Mouse (Mus musculus) intestine, embryonic 15.5 days (tissue): ENCODE data around the gene Aldh1a3. TPM values are rescaled to one million over a fixed set of nuclear protein-coding genes. Genes with fewer than 3 reads are reported as not detected.

ENCODE experiments used
- ATAC-seq: fragments of 200-750 bp; cut with Nextera tagmentation; 2 replicates; pipeline ENCODE4 v1.8.0; 2017; ENCODE audit warnings: moderate TSS enrichment, moderate library complexity
- H3K27ac ChIP-seq: fragments of 300-500 bp; sonication (generic); 2 replicates; pipeline ENCODE4 v1.5.1; 2015; ENCODE audit warnings: mild to moderate bottlenecking, inconsistent platforms
- H3K27me3 ChIP-seq: fragments of 300-500 bp; sonication (generic); replicated peaks from 2 replicates; pipeline ENCODE4 v1.6.1; 2015; ENCODE audit warnings: inconsistent platforms
- H3K36me3 ChIP-seq: fragments of 300-500 bp; sonication (generic); 2 replicates; pipeline ENCODE4 v1.6.1; 2015; ENCODE audit warnings: inconsistent platforms
- H3K4me1 ChIP-seq: fragments of 300-500 bp; sonication (generic); replicated peaks from 2 replicates; pipeline ENCODE4 v1.6.1; 2015; ENCODE audit warnings: inconsistent platforms
- H3K4me2 ChIP-seq: fragments of 300-500 bp; sonication (generic); replicated peaks from 2 replicates; pipeline ENCODE4 v1.6.1; 2015; ENCODE audit warnings: mild to moderate bottlenecking, inconsistent platforms
- H3K4me3 ChIP-seq: fragments of 300-500 bp; sonication (generic); replicated peaks from 2 replicates; pipeline ENCODE4 v1.5.1; 2015; ENCODE audit warnings: inconsistent platforms
- H3K9ac ChIP-seq: fragments of 300-500 bp; sonication (generic); 2 replicates; pipeline ENCODE4 v1.6.1; 2015; ENCODE audit warnings: inconsistent platforms
- H3K9me3 ChIP-seq: fragments of 300-500 bp; sonication (generic); 2 replicates; pipeline ENCODE4 v1.6.1; 2016; ENCODE audit warnings: inconsistent platforms
- WGBS: fragments of 180-500 bp; shearing (Covaris S2); methylation state at CpG from one replicate; pipeline ENCODE4 v1.1.7; 2015; 5-methylcytosine and 5-hydroxymethylcytosine counted together
- polyA plus RNA-seq: library from polyadenylated mRNA; unstranded; fragments of >200 nt; fragmentation: Nextera tagmentation; extraction: Ambion mirVana; gene quantifications from 2 replicates; pipeline ENCODE4 v1.2.1, GENCODE M21; 2015

The Aldh1a3 gene
- polyA plus RNA-seq, 1 experiment from 2014 or later: 17.6 TPM

GRCm38 (mm10) chr7:66406971-66407370, 20.3 kb downstream of the Aldh1a3 start:
- H3K9ac ChIP-seq: no peak overlapping the region
- no peak overlapping the region for H3K4me3 ChIP-seq
- no peak overlapping the region for H3K4me2 ChIP-seq
- no peaks in the 10 kb centered on the region for H3K9me3 ChIP-seq
- H3K36me3 ChIP-seq: no peaks in the 10 kb centered on the region
- WGBS: 63% methylated on average over 8 of the region's 8 CpGs
- no peak for ATAC-seq
- peaks cover 19% of the 10 kb centered on the region for H3K4me1 ChIP-seq
- H3K27ac ChIP-seq: no peak overlapping the region
- no peaks in the 10 kb centered on the region for H3K27me3 ChIP-seq

- WGBS: 50% methylated on average over 13 of the region's 13 CpGs
- Histone ChIP-seq H3K4me2 (no peak overlapping the region), H3K27me3 (no peaks in the 10 kb centered on the region), H3K9me3 (no peaks in the 10 kb centered on the region), H3K36me3 (no peaks in the 10 kb centered on the region), H3K4me1 (peaks cover 19% of the 10 kb centered on the region), H3K9ac (no peak overlapping the region), H3K27ac (no peak overlapping the region), H3K4me3 (no peak overlapping the region)
- 0 out of 2 replicates have a peak, but pooled peaks have one; percentile 39 for ATAC-seq
Measured at GRCm38 (mm10) chr7:66405951-66406721, 21.2 kb downstream of the Aldh1a3 start.

- ATAC-seq: no peak
- Histone ChIP-seq H3K4me2 (no peak overlapping the region), H3K36me3 (no peaks in the 10 kb centered on the region), H3K9ac (no peak overlapping the region), H3K4me3 (no peak overlapping the region), H3K27ac (no peak overlapping the region), H3K4me1 (peaks cover 19% of the 10 kb centered on the region), H3K27me3 (no peaks in the 10 kb centered on the region), H3K9me3 (no peaks in the 10 kb centered on the region)
- WGBS: 47% methylated on average over 11 of the region's 11 CpGs
Measured at GRCm38 (mm10) chr7:66405541-66405940, 21.8 kb downstream of the Aldh1a3 start.

GRCm38 (mm10) chr7:66404802-66405201, 22.5 kb downstream of the Aldh1a3 start:
- Histone ChIP-seq H3K9ac (no peak overlapping the region), H3K4me3 (no peak overlapping the region), H3K27ac (no peak overlapping the region), H3K4me1 (peaks cover 19% of the 10 kb centered on the region), H3K4me2 (no peak overlapping the region), H3K27me3 (no peaks in the 10 kb centered on the region), H3K36me3 (no peaks in the 10 kb centered on the region), H3K9me3 (no peaks in the 10 kb centered on the region)
- WGBS: 69% methylated on average over 4 of the region's 4 CpGs
- no peak for ATAC-seq

GRCm38 (mm10) chr7:66404141-66404540, 23.2 kb downstream of the Aldh1a3 start:
- Histone ChIP-seq H3K27me3 (no peaks in the 10 kb centered on the region), H3K9me3 (no peaks in the 10 kb centered on the region), H3K4me1 (peaks cover 19% of the 10 kb centered on the region), H3K4me3 (no peak overlapping the region), H3K36me3 (no peaks in the 10 kb centered on the region), H3K27ac (peak overlapping the region; percentile 17; the same call in 1 of the 2 replicates), H3K9ac (no peak overlapping the region), H3K4me2 (0 out of 2 replicates have a peak overlapping the region, but pooled peaks have one; percentile 4)
- ATAC-seq: peak; percentile 35
- 41% methylated on average over 10 of the region's 10 CpGs for WGBS

GRCm38 (mm10) chr7:66402876-66403275, 24.4 kb downstream of the Aldh1a3 start:
- no peak overlapping the region for H3K4me3 ChIP-seq
- H3K9me3 ChIP-seq: no peaks in the 10 kb centered on the region
- no peaks in the 10 kb centered on the region for H3K27me3 ChIP-seq
- WGBS: 87% methylated on average over 5 of the region's 5 CpGs
- H3K36me3 ChIP-seq: no peaks in the 10 kb centered on the region
- no peak overlapping the region for H3K4me2 ChIP-seq
- no peak for ATAC-seq
- H3K4me1 ChIP-seq: peaks cover 19% of the 10 kb centered on the region
- H3K27ac ChIP-seq: no peak overlapping the region
- H3K9ac ChIP-seq: no peak overlapping the region

GRCm38 (mm10) chr7:66401605-66402004, 25.7 kb downstream of the Aldh1a3 start:
- Histone ChIP-seq H3K4me3 (no peak overlapping the region), H3K27me3 (no peaks in the 10 kb centered on the region), H3K36me3 (no peaks in the 10 kb centered on the region), H3K4me1 (peaks cover 17% of the 10 kb centered on the region), H3K27ac (no peak overlapping the region), H3K9ac (no peak overlapping the region), H3K4me2 (no peak overlapping the region), H3K9me3 (no peaks in the 10 kb centered on the region)
- no peak for ATAC-seq
- 50% methylated on average over 8 of the region's 8 CpGs for WGBS

- Histone ChIP-seq H3K4me2 (no peak overlapping the region), H3K9me3 (no peaks in the 10 kb centered on the region), H3K27ac (no peak overlapping the region), H3K4me3 (no peak overlapping the region), H3K4me1 (no peaks in the 10 kb centered on the region; the same call in 1 of the 2 replicates), H3K9ac (no peak overlapping the region), H3K27me3 (no peaks in the 10 kb centered on the region), H3K36me3 (no peaks in the 10 kb centered on the region)
- WGBS: 55% methylated on average over 3 of the region's 3 CpGs
- ATAC-seq: no peak
Measured at GRCm38 (mm10) chr7:66397288-66397687, 30.0 kb downstream of the Aldh1a3 start.

- Histone ChIP-seq H3K36me3 (no peaks in the 10 kb centered on the region), H3K4me2 (peak overlapping the region; percentile 90), H3K4me3 (peak overlapping the region; percentile 80), H3K9ac (peak overlapping the region; percentile 94), H3K27me3 (no peaks in the 10 kb centered on the region), H3K4me1 (peaks cover 13% of the 10 kb centered on the region; the same call in 1 of the 2 replicates), H3K9me3 (no peaks in the 10 kb centered on the region), H3K27ac (peak overlapping the region; percentile 86; the same call in 1 of the 2 replicates)
- peak; percentile 82 for ATAC-seq
- WGBS: 11% methylated on average over 28 of the region's 28 CpGs
Measured at GRCm38 (mm10) chr7:66388621-66389532, 38.4 kb downstream of the Aldh1a3 start.

GRCm38 (mm10) chr7:66387813-66388521, 39.4 kb downstream of the Aldh1a3 start, which contains the start of gene Lrrk1:
TSS of gene Lrrk1 (minus strand) at chr7:66388350.
- H3K27ac ChIP-seq: peak within 1 kb of the TSS; percentile 86
- H3K9ac ChIP-seq: peak within 1 kb of the TSS; percentile 94
- peak; percentile 91 for ATAC-seq
- 1% methylated on average over 70 of the region's 70 CpGs for WGBS
- peak within 1 kb of the TSS; percentile 90 for H3K4me2 ChIP-seq
- no peaks in the 10 kb centered on the region for H3K36me3 ChIP-seq
- H3K4me1 ChIP-seq: peaks cover 17% of the 10 kb centered on the region; the same call in 1 of the 2 replicates
- H3K9me3 ChIP-seq: no peaks in the 10 kb centered on the region
- H3K4me3 ChIP-seq: peak within 1 kb of the TSS; percentile 80
- H3K27me3 ChIP-seq: no peaks in the 10 kb centered on the region

- H3K4me1 ChIP-seq: peaks cover 17% of the 10 kb centered on the region; the same call in 1 of the 2 replicates
- 0 out of 2 replicates have a peak, but pooled peaks have one; percentile 9 for ATAC-seq
- under 1% methylated on average over 13 of the region's 13 CpGs for WGBS
Measured at GRCm38 (mm10) chr7:66387419-66387812, 39.9 kb downstream of the Aldh1a3 start.

More at GRCm38 (mm10) chr7:66387419-66387812, 39.9 kb downstream of the Aldh1a3 start:
- no peaks in the 10 kb centered on the region for H3K36me3 ChIP-seq
- H3K4me3 ChIP-seq: peak overlapping the region; percentile 80
- no peaks in the 10 kb centered on the region for H3K27me3 ChIP-seq
- peak overlapping the region; percentile 86; the same call in 1 of the 2 replicates for H3K27ac ChIP-seq
- peak overlapping the region; percentile 90 for H3K4me2 ChIP-seq
- peak overlapping the region; percentile 94 for H3K9ac ChIP-seq
- no peaks in the 10 kb centered on the region for H3K9me3 ChIP-seq
